Comparison of ENCODE assay signal across 8 mouse cellular contexts in genomic region chr2:179661998-179662714, GRCm38 (mm10).
DNase-seq lines count a peak whose midpoint lies in the region; ATAC-seq and TF ChIP-seq lines count a peak whose summit lies in the region.

No protein-coding gene starts in this region.

- no peak for TF ChIP-seq CTCF in heart, postnatal 0 days (IDR thresholded peaks at IDR 0.05; ENCODE audit: low read depth)

- H3K4me1 ChIP-seq in liver, embryonic 11.5 days (replicated peaks; ENCODE audit: control insufficient read depth, insufficient read depth, low read length), result 0 out of 2 replicates have a peak, but pooled peaks cover 2% of the 10 kb centered on the region
- peaks cover 5% of the 10 kb centered on the region; the same call in 1 of the 2 replicates for H3K4me1 ChIP-seq in heart, postnatal 0 days (ENCODE audit: control insufficient read depth, insufficient read depth)
- H3K4me1 ChIP-seq in neural tube, embryonic 13.5 days (replicated peaks), result peaks cover 37% of the 10 kb centered on the region

- no peaks in the 10 kb centered on the region for H3K36me3 ChIP-seq in liver, embryonic 11.5 days (ENCODE audit: control insufficient read depth, insufficient read depth, low read length)
- no peaks in the 10 kb centered on the region for H3K36me3 ChIP-seq in heart, postnatal 0 days (replicated peaks; ENCODE audit: control insufficient read depth, insufficient read depth, low read length)
- no peaks in the 10 kb centered on the region for H3K36me3 ChIP-seq in neural tube, embryonic 13.5 days

- no peak overlapping the region for H3K9ac ChIP-seq in liver, embryonic 11.5 days (ENCODE audit: low read depth, low read length)
- no peak overlapping the region for H3K9ac ChIP-seq in heart, postnatal 0 days (replicated peaks; ENCODE audit: low read depth, low read length)
- peak overlapping the region; percentile 38; the same call in 1 of the 2 replicates for H3K9ac ChIP-seq in neural tube, embryonic 13.5 days

- WGBS in liver, embryonic 11.5 days, result 5% methylated on average over 20 of the region's 20 CpGs
- 3% methylated on average over 20 of the region's 20 CpGs for WGBS in heart, postnatal 0 days
- 4% methylated on average over 20 of the region's 20 CpGs for WGBS in neural tube, embryonic 13.5 days

- peak overlapping the region; percentile 53 for H3K4me2 ChIP-seq in liver, embryonic 11.5 days
- peak overlapping the region; percentile 63 for H3K4me2 ChIP-seq in heart, postnatal 0 days (ENCODE audit: low read depth, low read length)
- H3K4me2 ChIP-seq in neural tube, embryonic 13.5 days, result peak overlapping the region; percentile 31

- DNase-seq in liver, embryonic 11.5 days (ENCODE audit: low spot score), result no peak
- no peak for DNase-seq in liver
- DNase-seq in heart, postnatal 0 days (ENCODE audit: low spot score), result no peak
- DNase-seq in kidney, postnatal 14 days, result peak; percentile 27
- no peak for DNase-seq in spleen, adult 12 weeks (ENCODE audit: low spot score)
- DNase-seq in T-cell, adult 2 months (ENCODE audit: low spot score), result no peak
- no peak for DNase-seq in urinary bladder, postnatal 25 days (ENCODE audit: low spot score)

- peaks cover 2% of the 10 kb centered on the region; the same call in 1 of the 2 replicates for H3K27me3 ChIP-seq in liver, embryonic 11.5 days (replicated peaks; ENCODE audit: control insufficient read depth, insufficient read depth, low read length)
- peaks cover 13% of the 10 kb centered on the region; the same call in 1 of the 2 replicates for H3K27me3 ChIP-seq in heart, postnatal 0 days (ENCODE audit: control insufficient read depth, insufficient read depth, low read length)
- peaks cover 65% of the 10 kb centered on the region for H3K27me3 ChIP-seq in neural tube, embryonic 13.5 days

- H3K9me3 ChIP-seq in liver, embryonic 11.5 days (ENCODE audit: control insufficient read depth, low read length), result no peaks in the 10 kb centered on the region
- no peaks in the 10 kb centered on the region for H3K9me3 ChIP-seq in heart, postnatal 0 days (replicated peaks; ENCODE audit: control insufficient read depth, low read length)
- no peaks in the 10 kb centered on the region for H3K9me3 ChIP-seq in neural tube, embryonic 13.5 days

- no peak overlapping the region for H3K27ac ChIP-seq in liver, embryonic 11.5 days (ENCODE audit: low read depth, low read length)
- no peak overlapping the region for H3K27ac ChIP-seq in heart, postnatal 0 days (ENCODE audit: low read depth)
- no peak overlapping the region for H3K27ac ChIP-seq in neural tube, embryonic 13.5 days (replicated peaks)

- no peak for TF ChIP-seq EP300 in heart, postnatal 0 days (IDR thresholded peaks at IDR 0.05; ENCODE audit: low read depth)

- 0 out of 2 replicates have a peak overlapping the region, but pooled peaks have one; percentile 0 for H3K4me3 ChIP-seq in liver, embryonic 11.5 days (ENCODE audit: low read depth, low read length)
- peak overlapping the region; percentile 43 for H3K4me3 ChIP-seq in heart, postnatal 0 days (ENCODE audit: low read depth, low read length)
- no peak overlapping the region for H3K4me3 ChIP-seq in neural tube, embryonic 13.5 days

- peak; percentile 28; the same call in 1 of the 2 replicates for ATAC-seq in liver, embryonic 11.5 days (replicated peaks; ENCODE audit: low FRiP score)
- ATAC-seq in heart, postnatal 0 days (ENCODE audit: insufficient read depth, low read depth), result peak; percentile 52; the same call in 1 of the 2 replicates
- ATAC-seq in neural tube, embryonic 13.5 days (ENCODE audit: low read depth), result no peak
